Mouse (Mus musculus) forebrain, embryonic 16.5 days (tissue): ENCODE results near the gene Zdhhc3. TPM values are rescaled to one million over a fixed set of nuclear protein-coding genes. Genes with fewer than 3 reads are reported as not detected.

Source experiments
- ATAC-seq: fragments of 200-750 bp; cut with Nextera tagmentation; 2 replicates; pipeline ENCODE4 v1.8.0; 2017; ENCODE audit warnings: mild to moderate bottlenecking, moderate library complexity
- H3K27ac ChIP-seq: fragments of 300-500 bp; sonication (generic); 2 replicates; pipeline ENCODE4 v1.5.1; 2014; ENCODE audit warnings: low read length, control low read depth
- H3K27me3 ChIP-seq: fragments of 300-500 bp; sonication (generic); replicated peaks from 2 replicates; pipeline ENCODE4 v1.6.1; 2014; ENCODE audit warnings: low read length; ENCODE audit not compliant: control insufficient read depth, insufficient read depth
- H3K36me3 ChIP-seq: fragments of 300-500 bp; sonication (generic); 2 replicates; pipeline ENCODE4 v1.6.1; 2014; ENCODE audit not compliant: control insufficient read depth, insufficient read depth
- H3K4me1 ChIP-seq: fragments of 300-500 bp; sonication (generic); replicated peaks from 2 replicates; pipeline ENCODE4 v1.6.1; 2014; ENCODE audit warnings: low read length; ENCODE audit not compliant: control insufficient read depth, insufficient read depth
- H3K4me2 ChIP-seq: fragments of 300-500 bp; sonication (generic); 2 replicates; pipeline ENCODE4 v1.6.1; 2014; ENCODE audit warnings: mild to moderate bottlenecking, low read length, control low read depth
- H3K4me3 ChIP-seq: fragments of 300-500 bp; sonication (generic); replicated peaks from 2 replicates; pipeline ENCODE4 v1.5.1; 2014; ENCODE audit warnings: mild to moderate bottlenecking, low read length, control low read depth
- H3K9ac ChIP-seq: fragments of 300-500 bp; sonication (generic); replicated peaks from 2 replicates; pipeline ENCODE4 v1.6.1; 2014; ENCODE audit warnings: low read depth, low read length, control low read depth
- H3K9me3 ChIP-seq: fragments of 300-500 bp; sonication (generic); 2 replicates; pipeline ENCODE4 v1.6.1; 2016; ENCODE audit warnings: low read length; ENCODE audit not compliant: control insufficient read depth
- WGBS: fragments of 180-500 bp; shearing (Covaris S2); extraction: QIAGEN DNeasy Blood & Tissue Kit; methylation state at CpG from one replicate; pipeline ENCODE4 v1.1.7; 2014; 5-methylcytosine and 5-hydroxymethylcytosine counted together
- polyA plus RNA-seq: library from polyadenylated mRNA; unstranded; fragments of >200 nt; fragmentation: Nextera tagmentation; extraction: Ambion mirVana; gene quantifications from 2 replicates; pipeline ENCODE4 v1.2.1, GENCODE M21; 2015

Gene Zdhhc3
- polyA plus RNA-seq, 1 experiment from 2014 or later = 82.1 TPM

DNA sequence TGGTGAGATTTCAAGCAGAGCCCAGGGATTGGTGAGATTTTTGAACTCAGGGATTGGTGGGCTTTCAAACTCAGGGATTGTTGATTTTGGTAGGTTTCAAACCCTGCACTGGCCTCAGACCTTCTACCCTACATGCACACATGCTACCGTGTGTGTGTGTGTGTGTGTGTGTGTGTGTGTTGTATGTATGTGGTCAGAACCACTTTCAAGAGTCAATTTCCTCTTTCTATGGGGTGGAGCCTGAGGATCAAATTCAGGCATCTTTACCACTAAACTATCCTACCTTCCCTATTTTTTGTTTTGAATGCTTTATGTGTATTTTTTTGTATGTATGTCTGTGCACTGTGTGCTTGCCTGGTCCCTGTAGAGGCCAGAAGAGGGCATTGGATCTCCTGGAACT, 65.3 kb downstream of the Zdhhc3 start:
- Histone ChIP-seq H3K36me3 (no peaks in the 10 kb centered on the region), H3K4me2 (no peak overlapping the region), H3K9ac (no peak overlapping the region), H3K4me3 (no peak overlapping the region), H3K27me3 (no peaks in the 10 kb centered on the region), H3K4me1 (no peaks in the 10 kb centered on the region), H3K9me3 (no peaks in the 10 kb centered on the region), H3K27ac (no peak overlapping the region)
- WGBS = 92% methylated on average over 1 of the region's 1 CpGs
- ATAC-seq = no peak

GRCm38 (mm10) chr9:123034426-123034825, 78.6 kb downstream of the Zdhhc3 start, which contains the start of gene Tgm4:
Gene Tgm4, plus strand, starts transcription at chr9:123034726.
- Histone ChIP-seq H3K36me3 (no peaks in the 10 kb centered on the region), H3K9ac (no peak within 1 kb of the TSS), H3K4me3 (no peak within 1 kb of the TSS), H3K27ac (no peak within 1 kb of the TSS), H3K4me2 (no peak within 1 kb of the TSS), H3K27me3 (no peaks in the 10 kb centered on the region), H3K9me3 (no peaks in the 10 kb centered on the region), H3K4me1 (no peaks in the 10 kb centered on the region)
- WGBS = 87% methylated on average over 4 of the region's 4 CpGs
- no peak for ATAC-seq

DNA sequence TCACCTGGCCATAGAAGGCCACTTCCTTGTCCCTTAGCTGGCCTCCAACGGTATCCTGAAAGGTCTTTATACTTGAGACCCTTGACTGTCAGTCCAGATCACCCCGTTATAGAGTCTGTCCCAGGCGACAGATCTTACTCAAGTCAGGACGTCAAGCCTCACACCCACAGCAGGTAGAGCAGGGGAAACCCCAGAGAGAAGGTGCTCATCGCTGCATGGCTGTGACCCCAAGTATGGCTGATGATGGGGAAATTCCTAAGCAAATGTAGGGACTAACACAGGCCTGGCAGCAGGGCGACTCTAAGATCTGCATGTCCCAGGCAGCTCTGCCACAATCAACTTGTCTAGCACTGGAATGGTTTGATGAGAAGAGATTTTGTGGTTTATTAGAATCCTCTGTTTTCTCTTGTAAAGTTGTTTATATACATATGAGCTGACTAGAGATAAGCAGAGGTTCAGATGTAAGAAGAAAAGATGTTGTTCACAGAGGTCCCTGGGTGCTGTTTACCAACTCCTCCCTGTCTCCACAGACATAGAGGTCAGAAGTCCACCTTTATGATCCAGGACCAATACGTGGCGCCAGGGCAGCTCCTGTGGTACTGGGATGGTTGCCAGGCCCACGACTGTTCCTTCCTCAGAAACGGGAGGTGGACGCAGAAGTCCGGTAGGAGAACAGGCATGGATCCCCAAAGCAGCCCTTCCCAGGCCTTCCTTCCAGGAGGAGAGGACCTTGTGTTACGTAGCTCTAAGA, 81.3 kb downstream of the Zdhhc3 start:
- no peaks in the 10 kb centered on the region for H3K9me3 ChIP-seq
- H3K9ac ChIP-seq = no peak overlapping the region
- no peak overlapping the region for H3K27ac ChIP-seq
- H3K4me2 ChIP-seq = no peak overlapping the region
- no peak overlapping the region for H3K4me3 ChIP-seq
- no peaks in the 10 kb centered on the region for H3K27me3 ChIP-seq
- WGBS = 88% methylated on average over 13 of the region's 13 CpGs
- no peaks in the 10 kb centered on the region for H3K4me1 ChIP-seq
- no peaks in the 10 kb centered on the region for H3K36me3 ChIP-seq
- no peak for ATAC-seq

DNA sequence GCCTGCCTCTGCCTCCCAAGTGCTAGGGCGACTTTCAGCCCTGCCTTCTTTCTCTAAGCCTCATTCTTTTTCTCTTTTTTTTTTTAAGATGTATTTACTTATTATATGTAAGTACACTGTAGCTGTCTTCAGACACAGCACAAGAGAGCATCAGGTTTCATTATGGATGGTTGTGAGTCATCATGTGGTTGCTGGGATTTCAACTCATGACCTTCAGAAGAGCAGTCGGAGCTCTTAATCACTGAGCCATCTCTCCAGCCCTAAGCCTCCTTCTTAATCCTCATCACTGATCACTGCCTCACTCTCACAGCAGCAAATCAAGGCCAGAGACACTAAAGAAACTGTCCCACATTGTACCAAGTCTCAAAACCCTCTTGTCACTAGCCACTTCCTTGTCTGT, 88.8 kb downstream of the Zdhhc3 start:
- Histone ChIP-seq H3K4me3 (no peak overlapping the region), H3K36me3 (no peaks in the 10 kb centered on the region), H3K4me1 (peaks cover 13% of the 10 kb centered on the region), H3K9me3 (no peaks in the 10 kb centered on the region), H3K4me2 (no peak overlapping the region), H3K9ac (no peak overlapping the region), H3K27me3 (no peaks in the 10 kb centered on the region), H3K27ac (no peak overlapping the region)
- 87% methylated on average over 2 of the region's 2 CpGs for WGBS
- ATAC-seq = no peak

DNA sequence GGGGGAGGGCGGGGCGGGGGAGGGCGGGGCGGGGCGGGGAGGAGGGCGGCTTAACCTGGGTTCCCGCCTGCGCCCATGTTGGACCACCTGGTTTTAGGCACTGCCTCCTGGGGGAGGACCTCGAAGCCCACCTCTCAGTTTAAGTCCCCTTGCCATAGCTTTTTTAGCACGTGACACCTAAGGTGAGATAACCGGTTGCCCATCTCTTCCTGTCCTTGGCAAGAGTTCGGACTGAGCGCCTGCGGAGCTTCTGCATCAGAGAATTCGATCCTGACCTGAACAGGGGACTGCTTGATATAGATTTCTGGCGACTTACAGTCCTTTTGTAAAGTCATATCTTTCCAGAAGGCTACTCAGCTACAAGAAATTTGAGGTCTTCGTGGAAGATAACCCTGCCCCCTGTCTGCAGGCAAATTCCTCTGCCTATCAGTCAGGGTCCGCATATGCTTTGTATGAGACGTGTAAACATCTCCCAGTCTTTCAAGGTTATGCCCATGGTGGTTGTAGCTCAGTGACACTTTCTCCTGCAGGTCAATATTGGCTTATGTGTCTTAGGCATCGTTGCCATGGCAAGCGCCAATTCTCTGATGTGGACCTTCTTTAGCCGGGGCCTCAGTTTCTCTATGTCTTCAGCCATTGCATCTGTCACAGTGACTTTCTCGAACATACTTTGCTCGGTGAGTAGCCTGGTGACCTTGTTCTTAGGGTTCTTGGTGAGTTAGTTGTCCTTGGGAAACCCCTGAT, 91.2 kb downstream of the Zdhhc3 start:
- no peaks in the 10 kb centered on the region for H3K9me3 ChIP-seq
- no peaks in the 10 kb centered on the region for H3K27me3 ChIP-seq
- peaks cover 13% of the 10 kb centered on the region for H3K4me1 ChIP-seq
- no peaks in the 10 kb centered on the region for H3K36me3 ChIP-seq
- WGBS = 41% methylated on average over 18 of the region's 24 CpGs
- ATAC-seq = 0 out of 2 replicates have a peak, but pooled peaks have one; percentile 1
- H3K9ac ChIP-seq = peak overlapping the region; percentile 95
- no peak overlapping the region for H3K27ac ChIP-seq
- peak overlapping the region; percentile 64 for H3K4me2 ChIP-seq
- H3K4me3 ChIP-seq = peak overlapping the region; percentile 81

GRCm38 (mm10) chr9:123020995-123021631, 91.9 kb downstream of the Zdhhc3 start, which contains the start of gene Tmem42:
Gene Tmem42, plus strand, starts transcription at chr9:123021326.
- no peaks in the 10 kb centered on the region for H3K27me3 ChIP-seq
- peak within 1 kb of the TSS; percentile 64 for H3K4me2 ChIP-seq
- H3K9me3 ChIP-seq = no peaks in the 10 kb centered on the region
- H3K36me3 ChIP-seq = no peaks in the 10 kb centered on the region
- ATAC-seq = peak; percentile 98
- peak within 1 kb of the TSS; percentile 81 for H3K4me3 ChIP-seq
- peak within 1 kb of the TSS; percentile 95 for H3K9ac ChIP-seq
- WGBS = under 1% methylated on average over 52 of the region's 69 CpGs
- peaks cover 13% of the 10 kb centered on the region for H3K4me1 ChIP-seq
- peak within 1 kb of the TSS; percentile 94 for H3K27ac ChIP-seq

Other genes starting within 250 kb of the Zdhhc3 start
- gene Zfp445, start 247.2 kb downstream of the Zdhhc3 start, polyA plus RNA-seq = 132 and 142 TPM in 2 replicates
- gene Zkscan7, start 227.5 kb downstream of the Zdhhc3 start, polyA plus RNA-seq = 3.2 and 5.8 TPM in 2 replicates
- 20.8 and 23.1 TPM in 2 replicates for gene Zfp105, start 190.1 kb downstream of the Zdhhc3 start, polyA plus RNA-seq
- gene 1110059G10Rik, start 162.2 kb downstream of the Zdhhc3 start, polyA plus RNA-seq = 32.9 and 34.0 TPM in 2 replicates
- gene Kif15, start 162.2 kb downstream of the Zdhhc3 start, polyA plus RNA-seq = 26.1 and 26.8 TPM in 2 replicates
- 21.5 and 23.3 TPM in 2 replicates for gene Tmem42, start 91.9 kb downstream of the Zdhhc3 start, polyA plus RNA-seq
- gene Tgm4, start 78.5 kb downstream of the Zdhhc3 start, polyA plus RNA-seq = 0.35 and 0.73 TPM in 2 replicates
- gene Exosc7, start within 50 bp of the Zdhhc3 start, polyA plus RNA-seq = 95.7 and 97.8 TPM in 2 replicates
- 0.35 and 0.76 TPM in 2 replicates for gene Clec3b, start 37.7 kb upstream of the Zdhhc3 start, polyA plus RNA-seq
- gene Cdcp1, start 102.8 kb upstream of the Zdhhc3 start, polyA plus RNA-seq = 0.14 TPM in 2 replicates
- 29.0 TPM in 2 replicates for gene Tmem158, start 147.6 kb upstream of the Zdhhc3 start, polyA plus RNA-seq